Comparison of ENCODE assay signal across 8 mouse cellular contexts in the genomic region with DNA sequence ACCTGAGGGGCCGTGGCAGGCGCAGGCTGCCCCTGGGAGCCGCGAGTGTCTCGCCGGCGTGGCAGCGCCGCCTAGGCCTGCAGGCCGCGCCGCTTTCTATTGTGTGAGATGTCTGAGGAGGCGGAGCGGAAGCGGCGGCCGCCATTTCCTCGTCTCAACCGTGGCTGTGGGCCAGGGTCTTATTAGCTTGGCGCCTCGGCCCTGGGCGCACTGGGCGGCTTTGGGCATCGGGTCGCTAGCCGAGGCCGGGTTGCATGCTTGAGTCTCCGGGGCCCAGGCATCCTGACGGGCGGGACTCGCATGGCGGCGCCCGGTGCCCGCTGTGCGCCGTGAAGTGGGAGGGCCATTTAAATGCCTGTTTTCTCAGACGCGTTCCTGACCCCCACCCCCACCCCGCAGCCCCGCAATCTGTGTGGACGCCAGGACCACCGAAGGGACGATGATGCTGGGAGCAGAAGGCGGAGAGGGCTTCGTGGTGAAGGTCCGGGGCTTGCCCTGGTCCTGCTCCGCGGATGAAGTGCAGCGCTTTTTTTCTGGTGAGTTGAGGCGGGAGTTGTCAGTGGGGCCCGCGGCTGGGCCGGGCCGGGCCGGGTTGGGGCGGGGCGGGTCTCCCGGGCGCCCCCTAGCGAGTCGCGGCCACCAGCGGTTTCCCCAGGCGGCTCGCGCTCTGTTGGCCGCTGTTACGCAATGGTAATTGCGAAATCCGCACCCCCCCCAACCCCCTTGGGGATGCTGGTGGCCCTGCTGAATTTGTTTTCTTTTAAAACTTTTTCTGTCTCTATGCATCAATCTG. TPM values are rescaled to one million over a fixed set of nuclear protein-coding genes. Genes with fewer than 3 reads are reported as not detected.
DNase-seq lines count a peak whose midpoint lies in the region; ATAC-seq and TF ChIP-seq lines count a peak whose summit lies in the region.

No protein-coding gene starts in this region.

- H3K4me3 ChIP-seq in ES-Bruce4 (ENCODE audit: low read depth, low read length), result peak overlapping the region; percentile 95
- peak overlapping the region; percentile 98 for H3K4me3 ChIP-seq in forebrain, embryonic 14.5 days (ENCODE audit: low read depth, low read length)
- H3K4me3 ChIP-seq in neural tube, embryonic 14.5 days (ENCODE audit: low read depth, low read length), result peak overlapping the region; percentile 95

- DNase-seq in cerebellum, adult 11 months, result peak; percentile 82
- DNase-seq in forebrain, embryonic 14.5 days (ENCODE audit: low spot score), result peak; percentile 90
- peak; percentile 95 for DNase-seq in heart, postnatal 14 days
- peak; percentile 84 for DNase-seq in layer of hippocampus, adult 11-12 months (ENCODE audit: low spot score)
- peak; percentile 85 to 90 for DNase-seq in lung, adult 18-20 months
- peak; percentile 93 for DNase-seq in testis, postnatal 10 days (ENCODE audit: low spot score)

- no peak for TF ChIP-seq EP300 in ES-Bruce4 (IDR thresholded peaks at IDR 0.05; ENCODE audit: insufficient read depth, low read depth, low read length)

- H3K9ac ChIP-seq in ES-Bruce4 (ENCODE audit: low read depth, poor library complexity, severe bottlenecking), result peak overlapping the region; percentile 97
- peak overlapping the region; percentile 100 for H3K9ac ChIP-seq in forebrain, embryonic 14.5 days (ENCODE audit: low read length)
- H3K9ac ChIP-seq in neural tube, embryonic 14.5 days (replicated peaks; ENCODE audit: low read depth, low read length), result peak overlapping the region; percentile 98

- ATAC-seq in forebrain, embryonic 14.5 days, result peak; percentile 81
- peak; percentile 79 for ATAC-seq in neural tube, embryonic 14.5 days (ENCODE audit: low read depth)

- H3K27ac ChIP-seq in ES-Bruce4 (ENCODE audit: insufficient read depth, low read length), result peak overlapping the region; percentile 80
- H3K27ac ChIP-seq in forebrain, embryonic 14.5 days (ENCODE audit: low read depth, low read length), result peak overlapping the region; percentile 98
- peak overlapping the region; percentile 99 for H3K27ac ChIP-seq in neural tube, embryonic 14.5 days (ENCODE audit: low read depth, low read length)

- peaks cover 38% of the 10 kb centered on the region for H3K36me3 ChIP-seq in ES-Bruce4 (ENCODE audit: control insufficient read depth, insufficient read depth, low read length, poor library complexity, severe bottlenecking)
- H3K36me3 ChIP-seq in forebrain, embryonic 14.5 days (ENCODE audit: control insufficient read depth, insufficient read depth, low read length), result peaks cover 32% of the 10 kb centered on the region
- peaks cover 16% of the 10 kb centered on the region for H3K36me3 ChIP-seq in neural tube, embryonic 14.5 days (ENCODE audit: control insufficient read depth, insufficient read depth, low read length)

- WGBS in forebrain, embryonic 14.5 days, result under 1% methylated on average over 67 of the region's 71 CpGs
- under 1% methylated on average over 63 of the region's 71 CpGs for WGBS in neural tube, embryonic 14.5 days

- H3K4me2 ChIP-seq in forebrain, embryonic 14.5 days (ENCODE audit: low read length), result peak overlapping the region; percentile 72
- H3K4me2 ChIP-seq in neural tube, embryonic 14.5 days (ENCODE audit: low read depth, low read length), result peak overlapping the region; percentile 75

- TF ChIP-seq CTCF in ES-Bruce4 (IDR thresholded peaks at IDR 0.05; ENCODE audit: low read depth, low read length), result peak; percentile 39

- H3K4me1 ChIP-seq in ES-Bruce4 (ENCODE audit: control insufficient read depth, insufficient read depth, low read length), result peaks cover 2% of the 10 kb centered on the region
- H3K4me1 ChIP-seq in forebrain, embryonic 14.5 days (ENCODE audit: control insufficient read depth, insufficient read depth, low read length), result peaks cover 16% of the 10 kb centered on the region
- H3K4me1 ChIP-seq in neural tube, embryonic 14.5 days (ENCODE audit: control insufficient read depth, insufficient read depth, low read length), result peaks cover 24% of the 10 kb centered on the region

- intact Hi-C loops in heart, postnatal 14 days (cut with DNase I), result no loop called here

- no peak for TF ChIP-seq POLR2A in ES-Bruce4 (IDR thresholded peaks at IDR 0.05; ENCODE audit: insufficient read depth, low read length)

- no peaks in the 10 kb centered on the region for H3K9me3 ChIP-seq in ES-Bruce4 (replicated peaks; ENCODE audit: control insufficient read depth, insufficient read depth, low read length, poor library complexity, severe bottlenecking)
- H3K9me3 ChIP-seq in forebrain, embryonic 14.5 days (replicated peaks; ENCODE audit: control insufficient read depth, low read length), result no peaks in the 10 kb centered on the region
- no peaks in the 10 kb centered on the region for H3K9me3 ChIP-seq in neural tube, embryonic 14.5 days (ENCODE audit: control insufficient read depth, low read length)

- H3K27me3 ChIP-seq in ES-Bruce4 (ENCODE audit: control insufficient read depth, insufficient read depth, low read length, poor library complexity, severe bottlenecking), result no peaks in the 10 kb centered on the region
- H3K27me3 ChIP-seq in forebrain, embryonic 14.5 days (replicated peaks; ENCODE audit: control insufficient read depth, insufficient read depth, low read length), result no peaks in the 10 kb centered on the region
- H3K27me3 ChIP-seq in neural tube, embryonic 14.5 days (ENCODE audit: control insufficient read depth, insufficient read depth, low read length), result no peaks in the 10 kb centered on the region

RNA-seq across cellular contexts. Expression of a gene that starts 1.3 kb away (rescaled TPM):
- polyA plus RNA-seq in ES-Bruce4 (2011; ENCODE audit: insufficient read depth, insufficient read length, low read depth, missing spikeins), result 531 and 559 TPM in 2 replicates
- polyA plus RNA-seq in forebrain, embryonic 14.5 days (2014; fragmentation: Nextera tagmentation; extraction: Ambion mirVana), result 598 and 623 TPM in 2 replicates
- 100 to 1,000 TPM; 134 to 140 TPM for total RNA-seq in heart, postnatal 14 days (2021)
- polyA plus RNA-seq in neural tube, embryonic 14.5 days (2014; fragmentation: Nextera tagmentation; extraction: Ambion mirVana), result 441 and 486 TPM in 2 replicates

RNA-seq across cellular contexts. Expression of a gene that starts 23.8 kb away (rescaled TPM):
- polyA plus RNA-seq in ES-Bruce4 (2011; ENCODE audit: insufficient read depth, insufficient read length, low read depth, missing spikeins), result not detected in 2 replicates
- 0.86 and 0.88 TPM in 2 replicates for polyA plus RNA-seq in forebrain, embryonic 14.5 days (2014; fragmentation: Nextera tagmentation; extraction: Ambion mirVana)
- total RNA-seq in heart, postnatal 14 days (2021), result not detected
- polyA plus RNA-seq in neural tube, embryonic 14.5 days (2014; fragmentation: Nextera tagmentation; extraction: Ambion mirVana), result 0.81 and 0.92 TPM in 2 replicates

RNA-seq across cellular contexts. Expression of a gene that starts 52.6 kb away (rescaled TPM):
- polyA plus RNA-seq in ES-Bruce4 (2011; ENCODE audit: insufficient read depth, insufficient read length, low read depth, missing spikeins), result 628 and 681 TPM in 2 replicates
- 190 and 210 TPM in 2 replicates for polyA plus RNA-seq in forebrain, embryonic 14.5 days (2014; fragmentation: Nextera tagmentation; extraction: Ambion mirVana)
- total RNA-seq in heart, postnatal 14 days (2021), result 100 to 1,000 TPM; 212 to 246 TPM
- 205 and 227 TPM in 2 replicates for polyA plus RNA-seq in neural tube, embryonic 14.5 days (2014; fragmentation: Nextera tagmentation; extraction: Ambion mirVana)

RNA-seq across cellular contexts. Expression of a gene that starts 52.8 kb away (rescaled TPM):
- polyA plus RNA-seq in ES-Bruce4 (2011; ENCODE audit: insufficient read depth, insufficient read length, low read depth, missing spikeins), result 13.0 and 13.8 TPM in 2 replicates
- polyA plus RNA-seq in forebrain, embryonic 14.5 days (2014; fragmentation: Nextera tagmentation; extraction: Ambion mirVana), result 27.2 and 32.7 TPM in 2 replicates
- total RNA-seq in heart, postnatal 14 days (2021), result 10 to 100 TPM; 27.1 to 27.7 TPM
- 25.6 and 31.9 TPM in 2 replicates for polyA plus RNA-seq in neural tube, embryonic 14.5 days (2014; fragmentation: Nextera tagmentation; extraction: Ambion mirVana)

Comparison
In these comparisons a context has a peak if more than half of its experiments do, and no peak if none do; other contexts are left out.
1. Peak in every context shown above with its lines: DNase-seq, ATAC-seq, H3K4me3 ChIP-seq and H3K27ac ChIP-seq.